ENCODE assay signal across 11 mouse cellular contexts in genomic region chr11:101269577-101270116, GRCm38 (mm10). TPM values are rescaled to one million over a fixed set of nuclear protein-coding genes. Genes with fewer than 3 reads are reported as not detected.
DNase-seq lines count a peak whose midpoint lies in the region; ATAC-seq and TF ChIP-seq lines count a peak whose summit lies in the region.
"Had no signal": no experiment of that assay in that cellular context is flagged by ENCODE, and none has a peak within 500 bp of the region (broad histone marks: within the 10 kb centered on the region; RNA-seq: fewer than 3 reads in every experiment).

No protein-coding gene starts in this region.

- H3K4me3 ChIP-seq in kidney, adult 2 months (ENCODE audit: insufficient read depth, low read depth, low read length): no peak overlapping the region
- no peak overlapping the region for H3K4me3 ChIP-seq in kidney, embryonic 14.5 days (ENCODE audit: low read length)
- no peak overlapping the region for H3K4me3 ChIP-seq in intestine, embryonic 14.5 days (ENCODE audit: low read depth, low read length)
- peak overlapping the region; percentile 5; the same call in 1 of the 2 replicates for H3K4me3 ChIP-seq in midbrain, embryonic 15.5 days
- H3K4me3 ChIP-seq: lung, embryonic 15.5 days had no signal

- no peak overlapping the region for H3K4me2 ChIP-seq in kidney, embryonic 14.5 days (replicated peaks; ENCODE audit: low read depth, low read length)
- no peak overlapping the region for H3K4me2 ChIP-seq in intestine, embryonic 14.5 days (ENCODE audit: low read length)
- peak overlapping the region; percentile 31 for H3K4me2 ChIP-seq in midbrain, embryonic 15.5 days
- H3K4me2 ChIP-seq: lung, embryonic 15.5 days had no signal

- no peaks in the 10 kb centered on the region for H3K9me3 ChIP-seq in kidney, embryonic 14.5 days (ENCODE audit: control insufficient read depth, low read length)
- H3K9me3 ChIP-seq in intestine, embryonic 14.5 days (ENCODE audit: control insufficient read depth, low read length): no peaks in the 10 kb centered on the region
- H3K9me3 ChIP-seq in midbrain, embryonic 15.5 days: no peaks in the 10 kb centered on the region
- H3K9me3 ChIP-seq: lung, embryonic 15.5 days had no signal

- WGBS in kidney, adult 2 months: 43% methylated on average over 10 of the region's 10 CpGs
- 11% methylated on average over 10 of the region's 10 CpGs for WGBS in kidney, embryonic 14.5 days
- WGBS in intestine, embryonic 14.5 days: 12% methylated on average over 10 of the region's 10 CpGs
- 38% methylated on average over 10 of the region's 10 CpGs for WGBS in midbrain, embryonic 15.5 days

- H3K4me1 ChIP-seq in kidney, adult 2 months (ENCODE audit: control insufficient read depth, insufficient read depth, low read length): no peaks in the 10 kb centered on the region; the same call in 1 of the 2 replicates
- peaks cover 10% of the 10 kb centered on the region; the same call in 1 of the 2 replicates for H3K4me1 ChIP-seq in kidney, embryonic 14.5 days (ENCODE audit: control insufficient read depth, insufficient read depth, low read length)
- peaks cover 12% of the 10 kb centered on the region for H3K4me1 ChIP-seq in intestine, embryonic 14.5 days (replicated peaks; ENCODE audit: control insufficient read depth, insufficient read depth, low read length)
- H3K4me1 ChIP-seq in midbrain, embryonic 15.5 days: peaks cover 13% of the 10 kb centered on the region

- intact Hi-C loops in left cerebral cortex, postnatal 36 days (cut with DNase I): no loop called here

- no peak overlapping the region for H3K9ac ChIP-seq in kidney, embryonic 14.5 days (ENCODE audit: low read depth, low read length)
- no peak overlapping the region for H3K9ac ChIP-seq in intestine, embryonic 14.5 days (ENCODE audit: low read length)
- H3K9ac ChIP-seq in midbrain, embryonic 15.5 days: 0 out of 2 replicates have a peak overlapping the region, but pooled peaks have one; percentile 14
- H3K9ac ChIP-seq: lung, embryonic 15.5 days had no signal

- no peak for TF ChIP-seq CTCF in kidney, adult 2 months (conservative IDR thresholded peaks at IDR 0.05; ENCODE audit: insufficient read depth, insufficient read length, low read depth, low read length)
- no peak for TF ChIP-seq CTCF in brain, embryonic 14.5 days (IDR thresholded peaks at IDR 0.05; ENCODE audit: borderline replicate concordance, extremely low read depth, insufficient read depth, insufficient read length)

- no peak for DNase-seq in kidney, adult 2 months
- DNase-seq in brain, embryonic 14.5 days (ENCODE audit: low read depth): peak; percentile 71
- peak; percentile 76 for DNase-seq in intestine, embryonic 14.5 days (ENCODE audit: low spot score)
- no peak for DNase-seq in left cerebral cortex, postnatal 36 days (ENCODE audit: low spot score in 2 of 2)
- no peak for DNase-seq in thymus, postnatal 4 days
- no peak for DNase-seq in thymus, postnatal 10 days (ENCODE audit: low spot score in 2 of 2)
- DNase-seq: kidney, adult 18-20 months had no signal

- H3K27ac ChIP-seq in kidney, adult 2 months (ENCODE audit: insufficient read depth, low read depth, low read length): 0 out of 2 replicates have a peak overlapping the region, but pooled peaks have one; percentile 32
- no peak overlapping the region for H3K27ac ChIP-seq in kidney, embryonic 14.5 days (ENCODE audit: low read depth, low read length)
- no peak overlapping the region for H3K27ac ChIP-seq in intestine, embryonic 14.5 days (ENCODE audit: low read depth)
- H3K27ac ChIP-seq in midbrain, embryonic 15.5 days: peak overlapping the region; percentile 52
- H3K27ac ChIP-seq: lung, embryonic 15.5 days had no signal

- H3K36me3 ChIP-seq in kidney, adult 2 months (ENCODE audit: control insufficient read depth, insufficient read depth, low read length): peaks cover 3% of the 10 kb centered on the region; the same call in 1 of the 2 replicates
- 0 out of 2 replicates have a peak, but pooled peaks cover 3% of the 10 kb centered on the region for H3K36me3 ChIP-seq in kidney, embryonic 14.5 days (ENCODE audit: control insufficient read depth, insufficient read depth, low read length)
- H3K36me3 ChIP-seq in intestine, embryonic 14.5 days (ENCODE audit: control insufficient read depth, insufficient read depth, low read length): 0 out of 2 replicates have a peak, but pooled peaks cover 3% of the 10 kb centered on the region
- no peaks in the 10 kb centered on the region for H3K36me3 ChIP-seq in midbrain, embryonic 15.5 days (replicated peaks)
- H3K36me3 ChIP-seq: lung, embryonic 15.5 days had no signal

- TF ChIP-seq POLR2A in kidney, adult 2 months (IDR thresholded peaks at IDR 0.05; ENCODE audit: low read depth, low read length): no peak
- no peak for TF ChIP-seq POLR2A in brain, embryonic 14.5 days (IDR thresholded peaks at IDR 0.05; ENCODE audit: borderline replicate concordance, extremely low read depth, insufficient read depth, insufficient read length, poor library complexity, severe bottlenecking)

- ATAC-seq in kidney, embryonic 14.5 days (ENCODE audit: low FRiP score, low TSS enrichment): no peak
- no peak for ATAC-seq in intestine, embryonic 14.5 days (replicated peaks; ENCODE audit: low FRiP score, low TSS enrichment, low read depth)
- peak; percentile 65; the same call in 1 of the 2 replicates for ATAC-seq in midbrain, embryonic 15.5 days (replicated peaks)
- ATAC-seq: Patski had no signal

- H3K27me3 ChIP-seq in kidney, adult 2 months (replicated peaks; ENCODE audit: control insufficient read depth, insufficient read depth, low read length): no peaks in the 10 kb centered on the region
- H3K27me3 ChIP-seq in kidney, embryonic 14.5 days (ENCODE audit: control insufficient read depth, insufficient read depth, low read length): no peaks in the 10 kb centered on the region
- peaks cover 8% of the 10 kb centered on the region for H3K27me3 ChIP-seq in intestine, embryonic 14.5 days (replicated peaks; ENCODE audit: control insufficient read depth, insufficient read depth, low read length)
- H3K27me3 ChIP-seq in midbrain, embryonic 15.5 days (replicated peaks): peaks cover 20% of the 10 kb centered on the region
- H3K27me3 ChIP-seq: Patski had no signal

RNA-seq across cellular contexts. Expression of gene Cntd1, which starts 9.2 kb away (rescaled TPM):
- 1.3 and 1.6 TPM in 2 replicates for polyA plus RNA-seq in kidney, adult 2 months (2012; rRNA removed)
- 1.2 and 1.7 TPM in 2 replicates for polyA plus RNA-seq in kidney, embryonic 14.5 days (2014; fragmentation: Nextera tagmentation; extraction: Ambion mirVana)
- polyA plus RNA-seq in brain, embryonic 14.5 days (2012; rRNA removed): 0.53 and 0.79 TPM in 2 replicates
- 1.1 TPM in 2 replicates for polyA plus RNA-seq in intestine, embryonic 14.5 days (2014; fragmentation: Nextera tagmentation; extraction: Ambion mirVana)
- 0.93 and 1.3 TPM in 2 replicates for polyA plus RNA-seq in midbrain, embryonic 15.5 days (2015; fragmentation: Nextera tagmentation; extraction: Ambion mirVana)
- total RNA-seq in left cerebral cortex, postnatal 36 days (2021): under 1 TPM; 0.42 to 0.84 TPM

RNA-seq across cellular contexts. Expression of gene Coa3, which starts 9.3 kb away (rescaled TPM):
- 540 and 572 TPM in 2 replicates for polyA plus RNA-seq in kidney, adult 2 months (2012; rRNA removed)
- 204 and 207 TPM in 2 replicates for polyA plus RNA-seq in kidney, embryonic 14.5 days (2014; fragmentation: Nextera tagmentation; extraction: Ambion mirVana)
- 158 and 159 TPM in 2 replicates for polyA plus RNA-seq in brain, embryonic 14.5 days (2012; rRNA removed)
- polyA plus RNA-seq in intestine, embryonic 14.5 days (2014; fragmentation: Nextera tagmentation; extraction: Ambion mirVana): 260 and 265 TPM in 2 replicates
- polyA plus RNA-seq in midbrain, embryonic 15.5 days (2015; fragmentation: Nextera tagmentation; extraction: Ambion mirVana): 202 and 204 TPM in 2 replicates
- total RNA-seq in left cerebral cortex, postnatal 36 days (2021): 100 to 1,000 TPM in 1 of 2 experiments, 10 to 100 TPM in 1; 97.7 to 112 TPM

RNA-seq across cellular contexts. Expression of gene Wnk4, which starts 9.3 kb away (rescaled TPM):
- polyA plus RNA-seq in kidney, adult 2 months (2012; rRNA removed): 134 and 160 TPM in 2 replicates
- 18.9 and 28.1 TPM in 2 replicates for polyA plus RNA-seq in kidney, embryonic 14.5 days (2014; fragmentation: Nextera tagmentation; extraction: Ambion mirVana)
- polyA plus RNA-seq in brain, embryonic 14.5 days (2012; rRNA removed): 4.0 and 5.3 TPM in 2 replicates
- 12.6 and 14.4 TPM in 2 replicates for polyA plus RNA-seq in intestine, embryonic 14.5 days (2014; fragmentation: Nextera tagmentation; extraction: Ambion mirVana)
- 7.7 and 10.7 TPM in 2 replicates for polyA plus RNA-seq in midbrain, embryonic 15.5 days (2015; fragmentation: Nextera tagmentation; extraction: Ambion mirVana)
- total RNA-seq in left cerebral cortex, postnatal 36 days (2021): 1 to 10 TPM; 4.3 to 8.4 TPM

RNA-seq across cellular contexts. Expression of gene Vps25, which starts 16.1 kb away (rescaled TPM):
- polyA plus RNA-seq in kidney, adult 2 months (2012; rRNA removed): 112 and 116 TPM in 2 replicates
- 154 and 160 TPM in 2 replicates for polyA plus RNA-seq in kidney, embryonic 14.5 days (2014; fragmentation: Nextera tagmentation; extraction: Ambion mirVana)
- 55.2 and 69.3 TPM in 2 replicates for polyA plus RNA-seq in brain, embryonic 14.5 days (2012; rRNA removed)
- 143 and 150 TPM in 2 replicates for polyA plus RNA-seq in intestine, embryonic 14.5 days (2014; fragmentation: Nextera tagmentation; extraction: Ambion mirVana)
- polyA plus RNA-seq in midbrain, embryonic 15.5 days (2015; fragmentation: Nextera tagmentation; extraction: Ambion mirVana): 123 and 124 TPM in 2 replicates
- total RNA-seq in left cerebral cortex, postnatal 36 days (2021): 10 to 100 TPM; 62.0 to 63.0 TPM

RNA-seq across cellular contexts. Expression of gene Ramp2, which starts 23.8 kb away (rescaled TPM):
- polyA plus RNA-seq in kidney, adult 2 months (2012; rRNA removed): 75.9 and 86.6 TPM in 2 replicates
- polyA plus RNA-seq in kidney, embryonic 14.5 days (2014; fragmentation: Nextera tagmentation; extraction: Ambion mirVana): 248 and 275 TPM in 2 replicates
- 67.7 and 79.6 TPM in 2 replicates for polyA plus RNA-seq in brain, embryonic 14.5 days (2012; rRNA removed)
- polyA plus RNA-seq in intestine, embryonic 14.5 days (2014; fragmentation: Nextera tagmentation; extraction: Ambion mirVana): 113 and 122 TPM in 2 replicates
- polyA plus RNA-seq in midbrain, embryonic 15.5 days (2015; fragmentation: Nextera tagmentation; extraction: Ambion mirVana): 86.5 and 103 TPM in 2 replicates
- total RNA-seq in left cerebral cortex, postnatal 36 days (2021): 10 to 100 TPM; 33.2 to 39.4 TPM

Comparison
In these comparisons a context has a peak if more than half of its experiments do, and no peak if none do; other contexts are left out.
1. H3K27ac ChIP-seq: peak in kidney, adult 2 months (single experiment) and midbrain, embryonic 15.5 days (single experiment); none in kidney, embryonic 14.5 days (single experiment) and intestine, embryonic 14.5 days (single experiment).
2. DNase-seq: peak in brain, embryonic 14.5 days (single experiment) and intestine, embryonic 14.5 days (single experiment); none in kidney, adult 2 months (single experiment), left cerebral cortex, postnatal 36 days (0 of 2), thymus, postnatal 4 days (single experiment) and thymus, postnatal 10 days (0 of 2).